Mouse (Mus musculus): ENCODE results near the gene Erlin1.

GRCm38 (mm10) chr19:44063773-44064172, 5.8 kb downstream of the Erlin1 start:
- TF ChIP-seq CTCF (IDR thresholded peaks at IDR 0.05) (no peak), POLR2A (IDR thresholded peaks at IDR 0.05; ENCODE audit: insufficient read depth, low read depth, low read length) (no peak)

All from heart, adult 2 months (tissue).